Mouse (Mus musculus) liver, adult 2 months (tissue): ENCODE measurements at regions not wholly inside any gene's neighbourhood (a gene's known extent, or its start where the extent isn't known, plus 50 kb on each side); places are given as distances from the start of the nearest gene placed in this dataset.

Experiments
- CTCF ChIP-seq: fragments of 200-500 bp; IDR thresholded peaks from 2 replicates; pipeline ENCODE4 v1.5.1; 2011; ENCODE audit warnings: low read depth, low read length, control low read depth
- POLR2A ChIP-seq: fragments of 200-500 bp; IDR thresholded peaks from 2 replicates; pipeline ENCODE4 v1.6.1; 2011; ENCODE audit warnings: low read length, control low read depth; ENCODE audit not compliant: insufficient read depth; ENCODE audit errors: extremely low read depth

DNA sequence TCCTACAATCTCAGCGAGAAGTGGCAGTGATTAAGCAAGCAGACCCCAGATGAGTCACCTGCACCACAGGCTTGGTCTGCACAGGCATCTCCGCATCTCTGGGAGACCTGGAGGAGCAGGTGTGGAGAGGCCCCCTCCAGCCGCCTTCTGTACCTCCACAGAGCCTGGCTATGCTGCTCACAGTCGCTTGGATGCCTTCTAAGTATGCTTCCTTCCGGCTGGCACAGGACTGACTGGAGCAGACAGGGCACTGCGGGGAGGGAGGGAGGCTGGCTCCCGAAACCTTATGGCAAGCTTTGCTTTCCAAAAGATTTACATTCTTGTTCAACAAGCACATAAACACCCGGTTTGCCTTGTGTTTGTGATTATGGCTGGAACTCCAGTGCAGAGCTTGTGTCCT is 107.3 kb downstream of the Irx2 start:
- TF ChIP-seq CTCF (no peak), POLR2A (no peak)
